Mouse (Mus musculus): ENCODE results near the gene Krtcap2. TPM values are rescaled to one million over a fixed set of nuclear protein-coding genes. Genes with fewer than 3 reads are reported as not detected.
A peak's percentile ranks its signal among the peaks of the same experiment; 100 is the strongest.

The Krtcap2 gene
- polyA plus RNA-seq, 1 experiment from 2014 or later = 239 TPM

DNA sequence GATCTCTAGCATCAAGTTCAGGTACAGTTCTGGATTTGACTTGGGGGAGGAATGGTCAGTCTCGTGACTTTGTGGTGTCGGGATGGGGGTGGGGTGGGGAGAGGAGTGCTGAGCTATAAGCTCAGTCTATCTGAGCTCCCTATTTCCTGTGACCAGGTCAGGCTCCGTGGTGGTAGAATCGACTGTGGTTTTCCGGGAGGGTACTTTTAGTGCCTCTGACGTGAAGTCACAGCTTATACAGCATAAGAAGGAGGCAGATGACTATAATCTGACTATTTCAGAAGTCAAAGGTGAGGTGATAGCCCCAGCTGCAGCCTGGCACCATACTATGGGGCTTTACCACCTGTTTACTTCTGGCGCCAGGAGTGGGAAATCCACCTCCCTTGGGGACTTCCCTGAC lies 14.4 kb upstream of the Krtcap2 start:
- no peaks in the 10 kb centered on the region for H3K36me3 ChIP-seq (ENCODE audit: control insufficient read depth, insufficient read depth, low read length)
- H3K9me3 ChIP-seq (ENCODE audit: control insufficient read depth, low read length) = no peaks in the 10 kb centered on the region
- peaks cover 19 to 28% of the 10 kb centered on the region in 2 experiments for H3K4me1 ChIP-seq (ENCODE audit: control insufficient read depth in 2 of 2, insufficient read depth in 2 of 2, low read length in 2 of 2)
- no peak overlapping the region for H3K27ac ChIP-seq (replicated peaks in 1 of 2; ENCODE audit: control insufficient read depth in 1 of 2, insufficient read depth in 1 of 2, low read depth in 2 of 2, low read length in 2 of 2)
- ATAC-seq (ENCODE audit: insufficient number of reproducible peaks, insufficient read depth, low FRiP score, low read depth) = no peak
- WGBS = 49% methylated on average over 7 of the region's 7 CpGs
- no peak overlapping the region for H3K4me3 ChIP-seq (ENCODE audit: control insufficient read depth in 1 of 2, insufficient read depth in 1 of 2, low read depth in 1 of 2, low read length in 2 of 2)
- no peak overlapping the region for H3K9ac ChIP-seq (ENCODE audit: low read length)
- peaks cover 17% of the 10 kb centered on the region; the same call in 1 of the 2 replicates for H3K27me3 ChIP-seq (ENCODE audit: control insufficient read depth, insufficient read depth, low read length)
- no peak overlapping the region for H3K4me2 ChIP-seq (ENCODE audit: low read length)

DNA sequence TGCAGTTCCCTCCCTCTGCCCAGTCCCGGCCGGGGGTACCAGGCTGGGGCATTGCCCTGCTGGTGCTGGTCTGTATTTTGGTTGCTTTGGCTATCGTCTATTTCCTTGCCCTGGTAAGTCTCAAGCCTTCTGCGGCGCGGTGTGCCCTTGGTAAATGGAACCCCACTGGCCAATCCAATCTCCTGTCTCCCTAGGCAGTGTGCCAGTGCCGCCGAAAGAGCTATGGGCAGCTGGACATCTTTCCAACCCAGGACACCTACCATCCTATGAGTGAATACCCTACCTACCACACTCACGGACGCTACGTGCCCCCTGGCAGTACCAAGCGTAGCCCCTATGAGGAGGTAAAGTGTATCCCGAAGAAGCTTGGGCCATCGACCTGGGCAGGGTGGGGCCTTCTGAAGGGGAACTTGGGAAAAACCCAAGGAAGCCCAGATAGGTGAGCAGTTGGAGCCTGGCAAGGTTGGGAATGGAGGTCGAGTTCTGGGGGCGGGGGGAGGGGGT lies 13.9 kb upstream of the Krtcap2 start:
- Histone ChIP-seq H3K27ac (replicated peaks in 1 of 2; ENCODE audit: control insufficient read depth in 1 of 2, insufficient read depth in 1 of 2, low read depth in 2 of 2, low read length in 2 of 2) (no peak overlapping the region), H3K9ac (ENCODE audit: low read length) (no peak overlapping the region), H3K4me2 (ENCODE audit: low read length) (no peak overlapping the region), H3K27me3 (ENCODE audit: control insufficient read depth, insufficient read depth, low read length) (peaks cover 12% of the 10 kb centered on the region; the same call in 1 of the 2 replicates), H3K4me3 (ENCODE audit: control insufficient read depth in 1 of 2, insufficient read depth in 1 of 2, low read depth in 1 of 2, low read length in 2 of 2) (no peak overlapping the region), H3K9me3 (ENCODE audit: control insufficient read depth, low read length) (no peaks in the 10 kb centered on the region), H3K4me1 (ENCODE audit: control insufficient read depth in 2 of 2, insufficient read depth in 2 of 2, low read length in 2 of 2) (peaks cover 19 to 26% of the 10 kb centered on the region in 2 experiments), H3K36me3 (ENCODE audit: control insufficient read depth, insufficient read depth, low read length) (no peaks in the 10 kb centered on the region)
- 67% methylated on average over 16 of the region's 16 CpGs for WGBS
- no peak for ATAC-seq (ENCODE audit: insufficient number of reproducible peaks, insufficient read depth, low FRiP score, low read depth)

DNA sequence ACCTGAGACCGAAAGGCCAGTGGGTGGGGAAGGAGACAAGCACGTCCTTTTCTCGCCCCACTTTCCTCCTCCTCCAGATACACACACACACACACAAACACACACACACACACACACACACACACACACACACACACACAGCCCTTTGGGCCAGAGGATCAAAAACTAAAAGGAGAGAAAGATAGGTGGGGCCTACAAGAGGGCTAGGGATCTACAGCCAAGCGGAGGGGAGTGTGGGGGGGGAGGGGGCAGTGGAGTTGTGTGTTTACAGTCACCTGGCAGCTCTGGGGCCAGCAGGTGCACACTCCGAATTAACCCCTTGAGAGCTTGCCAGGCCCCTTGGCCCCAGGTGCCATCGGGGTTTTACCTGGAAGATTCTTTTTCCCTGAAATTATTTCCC lies 13.2 kb upstream of the Krtcap2 start:
- WGBS = 74% methylated on average over 6 of the region's 6 CpGs
- ATAC-seq (ENCODE audit: insufficient number of reproducible peaks, insufficient read depth, low FRiP score, low read depth) = no peak
- H3K9me3 ChIP-seq (ENCODE audit: control insufficient read depth, low read length) = no peaks in the 10 kb centered on the region
- peaks cover 12% of the 10 kb centered on the region; the same call in 1 of the 2 replicates for H3K27me3 ChIP-seq (ENCODE audit: control insufficient read depth, insufficient read depth, low read length)
- H3K36me3 ChIP-seq (ENCODE audit: control insufficient read depth, insufficient read depth, low read length) = no peaks in the 10 kb centered on the region
- H3K4me2 ChIP-seq (ENCODE audit: low read length) = no peak overlapping the region
- H3K4me3 ChIP-seq (ENCODE audit: control insufficient read depth in 1 of 2, insufficient read depth in 1 of 2, low read depth in 1 of 2, low read length in 2 of 2) = no peak overlapping the region
- no peak overlapping the region for H3K9ac ChIP-seq (ENCODE audit: low read length)
- H3K27ac ChIP-seq (replicated peaks in 1 of 2; ENCODE audit: control insufficient read depth in 1 of 2, insufficient read depth in 1 of 2, low read depth in 2 of 2, low read length in 2 of 2) = no peak overlapping the region
- peaks cover 13 to 20% of the 10 kb centered on the region in 2 experiments for H3K4me1 ChIP-seq (ENCODE audit: control insufficient read depth in 2 of 2, insufficient read depth in 2 of 2, low read length in 2 of 2)

DNA sequence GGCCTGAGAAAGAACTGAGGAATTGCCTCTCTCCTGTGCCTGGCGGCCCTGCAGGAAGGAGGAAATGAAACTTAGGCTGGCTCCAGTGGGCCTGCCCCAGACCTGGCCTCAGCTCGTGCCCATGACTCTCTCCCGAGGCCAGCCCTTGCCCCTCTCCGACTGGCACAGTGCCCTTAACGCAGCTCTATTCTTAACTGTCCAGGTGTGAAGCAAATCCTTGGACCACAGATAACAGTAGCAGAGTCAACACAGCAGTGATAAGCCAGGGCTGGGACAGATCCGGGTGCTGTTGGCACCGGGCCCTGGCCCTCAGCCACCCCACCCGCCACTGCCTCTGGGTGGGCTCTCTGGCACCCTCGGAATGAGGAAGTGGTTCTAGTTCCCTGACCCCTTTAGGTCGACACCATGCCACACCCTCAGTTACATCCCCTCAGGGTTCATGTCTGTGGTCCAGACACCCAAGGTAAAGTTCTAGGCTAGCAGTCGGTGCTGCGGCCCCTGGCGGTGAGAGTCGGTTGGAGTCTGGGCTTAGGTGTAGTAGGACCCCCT lies 12.1 kb upstream of the Krtcap2 start:
- Histone ChIP-seq H3K4me2 (ENCODE audit: low read length) (no peak overlapping the region), H3K9me3 (ENCODE audit: control insufficient read depth, low read length) (no peaks in the 10 kb centered on the region), H3K4me3 (ENCODE audit: control insufficient read depth in 1 of 2, insufficient read depth in 1 of 2, low read depth in 1 of 2, low read length in 2 of 2) (no peak overlapping the region), H3K36me3 (ENCODE audit: control insufficient read depth, insufficient read depth, low read length) (no peaks in the 10 kb centered on the region), H3K27me3 (ENCODE audit: control insufficient read depth, insufficient read depth, low read length) (peaks cover 12% of the 10 kb centered on the region; the same call in 1 of the 2 replicates), H3K27ac (replicated peaks in 1 of 2; ENCODE audit: control insufficient read depth in 1 of 2, insufficient read depth in 1 of 2, low read depth in 2 of 2, low read length in 2 of 2) (peak overlapping the region in 1 of 2 experiments; percentile 29; a peak in 1 of 4 replicates), H3K4me1 (ENCODE audit: control insufficient read depth in 2 of 2, insufficient read depth in 2 of 2, low read length in 2 of 2) (peaks cover 9 to 14% of the 10 kb centered on the region in 2 experiments), H3K9ac (ENCODE audit: low read length) (peak overlapping the region; percentile 21; the same call in 1 of the 2 replicates)
- WGBS = 44% methylated on average over 14 of the region's 14 CpGs
- peak; percentile 42; the same call in 1 of the 2 replicates for ATAC-seq (ENCODE audit: insufficient number of reproducible peaks, insufficient read depth, low FRiP score, low read depth)

DNA sequence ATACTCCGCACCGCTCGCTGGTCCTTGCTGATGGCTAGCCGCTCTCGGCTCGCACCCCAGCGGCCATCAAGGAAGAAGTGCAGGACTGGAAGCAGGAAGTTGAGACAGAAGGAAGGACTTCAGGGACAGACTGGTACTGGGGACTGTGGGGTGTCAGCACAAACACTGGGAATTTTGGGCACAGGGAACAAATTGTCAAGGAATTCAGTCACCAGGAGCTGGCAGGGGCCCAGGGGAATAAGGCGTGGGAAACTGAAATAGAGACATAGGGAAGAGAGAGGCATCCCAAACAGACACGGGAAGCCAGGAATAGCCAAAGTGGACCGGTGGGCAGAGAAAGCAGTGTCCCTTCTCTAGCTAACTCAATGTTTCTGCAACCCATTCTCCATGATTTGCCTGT lies 9.2 kb upstream of the Krtcap2 start:
- Histone ChIP-seq H3K27ac (replicated peaks in 1 of 2; ENCODE audit: control insufficient read depth in 1 of 2, insufficient read depth in 1 of 2, low read depth in 2 of 2, low read length in 2 of 2) (no peak overlapping the region), H3K4me2 (ENCODE audit: low read length) (no peak overlapping the region), H3K9me3 (ENCODE audit: control insufficient read depth, low read length) (no peaks in the 10 kb centered on the region), H3K36me3 (ENCODE audit: control insufficient read depth, insufficient read depth, low read length) (no peaks in the 10 kb centered on the region), H3K4me1 (ENCODE audit: control insufficient read depth in 2 of 2, insufficient read depth in 2 of 2, low read length in 2 of 2) (peaks cover 9 to 12% of the 10 kb centered on the region in 2 experiments), H3K4me3 (ENCODE audit: control insufficient read depth in 1 of 2, insufficient read depth in 1 of 2, low read depth in 1 of 2, low read length in 2 of 2) (no peak overlapping the region), H3K27me3 (ENCODE audit: control insufficient read depth, insufficient read depth, low read length) (0 out of 2 replicates have a peak, but pooled peaks cover 5% of the 10 kb centered on the region), H3K9ac (ENCODE audit: low read length) (no peak overlapping the region)
- ATAC-seq (ENCODE audit: insufficient number of reproducible peaks, insufficient read depth, low FRiP score, low read depth) = no peak
- 84% methylated on average over 10 of the region's 10 CpGs for WGBS

DNA sequence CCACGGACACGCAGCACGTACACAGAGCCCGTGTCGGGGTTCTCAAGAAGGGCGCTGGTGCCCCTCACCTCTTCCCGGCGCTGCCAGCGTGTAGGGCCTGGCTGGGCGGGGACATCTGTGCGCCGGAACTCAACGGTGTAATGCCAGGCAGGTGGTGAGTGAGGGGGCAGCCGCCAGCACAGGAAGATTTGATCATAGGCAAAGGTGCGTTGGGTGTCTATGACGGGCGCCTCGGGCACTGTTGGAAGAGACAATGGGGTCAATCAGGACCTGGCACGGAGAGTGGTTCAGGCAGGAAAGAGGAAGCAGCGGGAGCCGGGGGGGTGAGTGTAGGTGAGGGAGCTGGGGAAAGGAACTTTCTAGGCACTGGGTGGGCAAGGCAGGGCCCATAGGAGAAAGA lies 8.1 kb upstream of the Krtcap2 start:
- WGBS = 92% methylated on average over 21 of the region's 21 CpGs
- no peak for ATAC-seq (ENCODE audit: insufficient number of reproducible peaks, insufficient read depth, low FRiP score, low read depth)
- no peaks in the 10 kb centered on the region for H3K9me3 ChIP-seq (ENCODE audit: control insufficient read depth, low read length)
- no peak overlapping the region for H3K9ac ChIP-seq (ENCODE audit: low read length)
- no peak overlapping the region for H3K27ac ChIP-seq (replicated peaks in 1 of 2; ENCODE audit: control insufficient read depth in 1 of 2, insufficient read depth in 1 of 2, low read depth in 2 of 2, low read length in 2 of 2)
- no peaks in the 10 kb centered on the region for H3K36me3 ChIP-seq (ENCODE audit: control insufficient read depth, insufficient read depth, low read length)
- H3K4me1 ChIP-seq (ENCODE audit: control insufficient read depth in 2 of 2, insufficient read depth in 2 of 2, low read length in 2 of 2) = peaks cover 9 to 12% of the 10 kb centered on the region in 2 experiments
- no peak overlapping the region for H3K4me2 ChIP-seq (ENCODE audit: low read length)
- H3K4me3 ChIP-seq (ENCODE audit: control insufficient read depth in 1 of 2, insufficient read depth in 1 of 2, low read depth in 1 of 2, low read length in 2 of 2) = no peak overlapping the region
- no peaks in the 10 kb centered on the region for H3K27me3 ChIP-seq (ENCODE audit: control insufficient read depth, insufficient read depth, low read length)

DNA sequence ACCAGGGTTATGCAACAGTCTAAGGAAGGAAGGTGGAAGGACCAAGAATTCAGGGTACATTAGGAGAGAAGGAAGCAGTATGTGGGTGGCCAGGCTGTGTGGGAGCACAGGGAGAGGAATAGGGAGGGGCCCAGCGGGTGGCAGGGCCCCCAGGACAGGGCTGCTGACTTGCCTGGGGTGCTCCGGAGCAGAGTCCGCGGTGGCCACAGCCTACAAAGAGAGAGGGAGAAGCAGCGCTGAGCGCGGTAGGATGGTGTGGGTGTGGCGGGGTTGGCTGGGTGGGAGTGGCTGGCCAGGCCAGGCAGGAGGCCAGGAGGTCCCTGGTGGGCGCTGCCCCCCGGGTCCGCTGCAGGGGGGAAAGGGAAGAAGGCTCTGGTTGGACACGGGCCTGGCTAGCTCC lies 7.3 kb upstream of the Krtcap2 start:
- WGBS = 54% methylated on average over 10 of the region's 12 CpGs
- no peak overlapping the region for H3K27ac ChIP-seq (replicated peaks in 1 of 2; ENCODE audit: control insufficient read depth in 1 of 2, insufficient read depth in 1 of 2, low read depth in 2 of 2, low read length in 2 of 2)

More for the DNA sequence above, 7.3 kb upstream of the Krtcap2 start:
- Histone ChIP-seq H3K9ac (ENCODE audit: low read length) (no peak overlapping the region), H3K36me3 (ENCODE audit: control insufficient read depth, insufficient read depth, low read length) (no peaks in the 10 kb centered on the region), H3K27me3 (ENCODE audit: control insufficient read depth, insufficient read depth, low read length) (peaks cover 6% of the 10 kb centered on the region; the same call in 1 of the 2 replicates), H3K9me3 (ENCODE audit: control insufficient read depth, low read length) (no peaks in the 10 kb centered on the region), H3K4me2 (ENCODE audit: low read length) (no peak overlapping the region), H3K4me3 (ENCODE audit: control insufficient read depth in 1 of 2, insufficient read depth in 1 of 2, low read depth in 1 of 2, low read length in 2 of 2) (no peak overlapping the region), H3K4me1 (ENCODE audit: control insufficient read depth in 2 of 2, insufficient read depth in 2 of 2, low read length in 2 of 2) (peaks cover 2 to 4% of the 10 kb centered on the region in 2 experiments)
- no peak for ATAC-seq (ENCODE audit: insufficient number of reproducible peaks, insufficient read depth, low FRiP score, low read depth)
